Mouse (Mus musculus) embryonic fibroblast, embryonic 13.5 days (primary cell): ENCODE measurements around the gene Macrod2. TPM values are rescaled to one million over a fixed set of nuclear protein-coding genes. Genes with fewer than 3 reads are reported as not detected.

ENCODE experiments used
- H3K27ac ChIP-seq: 2 replicates; pipeline ENCODE4 v1.5.1; 2012; ENCODE audit warnings: low read length, control low read depth, inconsistent platforms; ENCODE audit not compliant: insufficient read depth
- H3K4me1 ChIP-seq: 2 replicates; pipeline ENCODE4 v1.6.1; 2011; ENCODE audit warnings: low read length; ENCODE audit not compliant: control insufficient read depth, insufficient read depth
- H3K4me3 ChIP-seq: 2 replicates; pipeline ENCODE4 v1.5.1; 2011; ENCODE audit warnings: mild to moderate bottlenecking, control low read depth, low read length; ENCODE audit not compliant: insufficient read depth
- CTCF ChIP-seq: IDR thresholded peaks from 2 replicates; pipeline ENCODE4 v1.5.1; 2011; ENCODE audit warnings: mild to moderate bottlenecking, control low read depth, low read length, moderate library complexity, borderline replicate concordance; ENCODE audit not compliant: insufficient read depth
- POLR2A ChIP-seq: IDR thresholded peaks from 2 replicates; pipeline ENCODE4 v1.6.1; 2011; ENCODE audit warnings: low read depth, mild to moderate bottlenecking, control low read depth, low read length, moderate library complexity
- polyA plus RNA-seq: library from polyadenylated mRNA; stranded (reverse); fragments of >200 nt; gene quantifications from 2 replicates; pipeline ENCODE4 v1.2.4, GENCODE M21; 2011; ENCODE audit warnings: low read depth; ENCODE audit not compliant: missing spikeins, insufficient read length

The Macrod2 gene
- polyA plus RNA-seq, 1 experiment, result 8.6 TPM

DNA sequence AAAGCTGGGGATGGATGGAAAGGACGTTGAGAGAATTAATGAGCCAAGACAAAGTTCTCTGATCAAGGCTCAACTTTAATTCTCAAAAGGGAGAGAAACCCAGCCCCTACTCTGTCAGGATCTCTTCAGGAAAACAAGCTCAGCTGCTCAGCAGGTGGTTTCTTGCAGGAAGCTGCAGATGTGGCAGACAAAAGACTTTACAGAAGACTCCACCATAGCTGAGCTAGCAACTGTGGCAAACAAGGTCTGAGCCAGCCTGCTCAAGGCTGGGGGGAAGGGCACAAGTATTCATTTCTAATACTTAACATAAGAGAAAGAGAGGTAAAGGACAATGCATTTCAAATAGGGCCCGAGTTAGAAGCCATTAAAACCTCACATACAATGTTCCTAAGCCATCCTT is 1013.7 kb downstream of the Macrod2 start:
- H3K4me1 ChIP-seq, result no peaks in the 10 kb centered on the region
- no peak overlapping the region for H3K27ac ChIP-seq
- TF ChIP-seq POLR2A (no peak), CTCF (no peak)
- H3K4me3 ChIP-seq, result no peak overlapping the region

DNA sequence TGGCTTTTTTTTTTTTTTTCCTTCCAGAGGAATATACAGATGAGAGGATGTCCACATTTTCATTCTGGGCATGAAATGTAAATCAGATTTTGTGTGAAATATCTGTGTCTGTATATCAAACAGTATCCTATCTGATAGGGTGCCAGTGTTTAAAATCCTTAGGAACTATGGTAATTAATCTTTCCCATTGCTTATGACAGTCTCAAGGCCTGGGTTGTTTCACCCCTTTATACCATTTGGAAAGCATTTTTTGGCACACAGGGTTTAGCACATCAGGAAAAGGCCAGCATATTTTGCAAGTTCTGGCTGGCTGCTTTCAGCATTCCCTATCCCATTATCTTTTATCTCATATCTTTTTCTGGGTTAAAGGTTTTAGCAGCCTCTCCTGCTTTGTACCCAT is 1021.3 kb downstream of the Macrod2 start:
- Histone ChIP-seq H3K4me1 (no peaks in the 10 kb centered on the region), H3K27ac (no peak overlapping the region), H3K4me3 (no peak overlapping the region)
- no peak for TF ChIP-seq POLR2A
- TF ChIP-seq CTCF, result no peak

DNA sequence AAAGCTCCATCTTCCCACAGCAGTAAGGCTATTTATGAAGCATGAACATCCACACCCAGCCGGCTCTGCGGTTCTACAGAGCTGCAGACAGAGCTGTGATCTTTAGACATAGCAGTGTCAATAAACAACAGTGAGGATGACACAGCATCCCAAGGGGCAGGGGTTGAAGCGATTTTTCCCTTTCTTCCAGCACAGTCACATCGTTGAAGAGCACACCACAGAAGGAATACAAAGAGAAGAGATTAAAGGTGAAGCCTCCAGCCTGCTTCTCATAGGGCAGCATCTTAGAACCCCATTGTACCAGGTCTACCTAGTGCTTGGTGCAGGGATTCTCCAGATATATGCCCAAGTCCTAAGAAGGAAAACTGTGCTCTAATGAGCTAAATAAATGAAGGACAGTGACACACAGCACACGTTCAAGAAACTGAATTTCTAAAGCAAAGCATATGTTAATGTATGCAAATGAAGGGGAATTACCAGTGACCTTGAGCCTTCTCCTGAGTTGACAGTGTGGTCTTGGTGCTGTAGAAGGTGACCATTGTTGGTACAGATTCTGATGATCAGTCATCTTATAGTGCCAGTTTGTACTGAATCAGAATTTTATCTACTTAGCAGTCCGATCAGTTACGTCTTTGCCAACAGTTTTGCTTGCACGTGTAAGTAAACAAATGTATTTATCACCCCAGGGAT is 1021.9 kb downstream of the Macrod2 start:
- Histone ChIP-seq H3K4me3 (no peak overlapping the region), H3K4me1 (no peaks in the 10 kb centered on the region), H3K27ac (no peak overlapping the region)
- no peak for TF ChIP-seq POLR2A
- TF ChIP-seq CTCF, result no peak

DNA sequence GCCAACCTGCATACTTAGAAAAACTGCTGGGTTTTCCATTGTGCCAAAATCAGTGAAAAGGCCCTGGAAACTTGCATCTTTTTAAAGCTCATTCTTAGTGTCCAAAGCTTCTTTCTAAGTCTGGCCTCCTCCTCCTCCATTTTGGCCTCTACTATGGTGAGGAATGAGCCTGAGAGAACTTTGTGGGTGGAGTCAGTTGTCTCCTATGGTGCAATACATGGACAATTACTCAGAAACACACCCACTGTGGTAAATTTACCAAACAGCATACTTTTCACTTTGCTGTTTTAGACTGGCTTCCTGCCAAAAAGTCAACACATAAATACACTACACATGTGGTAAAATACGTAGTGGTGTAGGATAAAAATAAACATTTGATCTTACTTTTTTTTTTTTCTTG is 1024.7 kb downstream of the Macrod2 start:
- no peak overlapping the region for H3K4me3 ChIP-seq
- no peak for TF ChIP-seq POLR2A
- no peak for TF ChIP-seq CTCF
- no peak overlapping the region for H3K27ac ChIP-seq

DNA sequence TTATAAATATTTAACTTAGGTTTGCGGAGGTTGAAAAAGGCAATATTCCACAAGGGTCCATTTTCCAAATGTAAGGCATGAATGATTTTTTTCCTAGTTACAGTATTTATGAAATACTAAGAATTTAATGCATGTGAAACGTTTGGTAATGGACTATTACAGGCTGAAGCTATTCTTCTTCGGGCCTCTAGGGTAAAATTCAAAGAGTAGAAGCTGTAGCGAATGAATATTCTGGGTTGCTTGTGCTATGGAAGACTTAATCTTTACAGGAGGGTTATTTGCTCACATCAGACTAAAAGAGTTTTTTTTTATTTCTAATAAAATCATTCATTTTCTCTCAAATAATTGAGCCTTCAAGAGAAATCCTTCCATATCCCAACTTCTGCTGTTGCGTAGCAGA is 1039.0 kb downstream of the Macrod2 start:
- H3K4me1 ChIP-seq, result no peaks in the 10 kb centered on the region
- no peak for TF ChIP-seq CTCF
- TF ChIP-seq POLR2A, result no peak
- no peak overlapping the region for H3K27ac ChIP-seq
- no peak overlapping the region for H3K4me3 ChIP-seq

More for the DNA sequence above, 1024.7 kb downstream of the Macrod2 start:
- H3K4me1 ChIP-seq, result no peaks in the 10 kb centered on the region

DNA sequence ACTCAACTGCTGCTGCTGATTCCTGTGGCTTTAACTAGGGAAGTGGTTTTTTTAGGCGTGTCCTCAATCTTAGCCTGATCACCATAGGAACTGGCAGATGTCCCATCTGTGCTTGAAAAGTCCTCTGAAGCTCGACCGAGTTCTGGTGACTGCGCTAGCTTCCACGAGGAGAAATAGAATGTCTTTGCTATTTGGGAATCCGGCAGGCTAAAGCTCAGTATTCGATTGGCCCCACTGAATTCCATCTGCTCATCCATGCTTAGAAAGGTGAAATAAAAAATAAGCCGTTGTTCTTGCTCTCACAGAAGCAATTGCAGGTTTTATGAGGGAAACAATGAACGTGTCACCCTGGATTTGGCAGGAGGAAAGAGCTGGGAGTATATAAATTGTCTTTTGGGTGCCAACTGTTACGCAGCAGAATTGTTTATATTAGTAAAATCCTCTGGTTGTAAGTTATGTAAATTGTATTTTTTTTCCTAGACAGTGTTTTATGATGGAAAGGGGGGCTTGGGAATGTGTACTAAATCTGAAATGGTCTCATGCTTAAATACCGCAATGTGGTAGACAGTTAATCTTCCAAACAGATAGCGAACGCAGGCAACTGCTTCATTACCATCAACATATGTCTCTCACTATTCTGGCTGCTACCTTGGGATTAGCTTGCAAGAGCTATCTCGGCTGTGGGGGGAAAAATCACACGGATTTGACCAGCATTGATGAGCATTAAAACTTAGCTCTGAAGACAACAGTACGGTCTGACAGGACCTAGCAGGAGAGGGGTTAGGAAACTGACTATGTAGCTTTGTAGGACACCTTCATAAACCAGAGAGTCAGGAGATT is 1039.8 kb downstream of the Macrod2 start:
- Histone ChIP-seq H3K4me1 (no peaks in the 10 kb centered on the region), H3K27ac (no peak overlapping the region), H3K4me3 (no peak overlapping the region)
- no peak for TF ChIP-seq POLR2A
- TF ChIP-seq CTCF, result no peak

DNA sequence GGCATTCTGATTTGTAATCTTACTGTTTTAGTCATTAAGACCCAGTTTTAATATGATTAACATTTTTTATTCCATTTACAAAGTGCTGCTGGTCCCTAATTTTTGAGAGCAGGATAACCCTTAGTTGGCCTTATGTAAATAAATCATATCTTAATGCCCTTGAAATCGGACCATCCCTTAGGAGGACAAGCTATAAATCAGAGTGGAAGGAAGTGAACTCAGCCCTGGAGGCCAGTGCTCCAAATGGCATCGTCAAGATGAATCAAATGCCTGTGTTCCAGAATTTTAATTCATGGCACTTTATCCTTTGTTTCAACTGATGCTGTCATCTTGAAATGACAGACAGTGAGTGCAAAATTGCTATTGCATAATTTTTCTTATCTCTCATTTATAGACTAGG is 1046.8 kb downstream of the Macrod2 start:
- TF ChIP-seq POLR2A, result no peak
- TF ChIP-seq CTCF, result no peak

DNA sequence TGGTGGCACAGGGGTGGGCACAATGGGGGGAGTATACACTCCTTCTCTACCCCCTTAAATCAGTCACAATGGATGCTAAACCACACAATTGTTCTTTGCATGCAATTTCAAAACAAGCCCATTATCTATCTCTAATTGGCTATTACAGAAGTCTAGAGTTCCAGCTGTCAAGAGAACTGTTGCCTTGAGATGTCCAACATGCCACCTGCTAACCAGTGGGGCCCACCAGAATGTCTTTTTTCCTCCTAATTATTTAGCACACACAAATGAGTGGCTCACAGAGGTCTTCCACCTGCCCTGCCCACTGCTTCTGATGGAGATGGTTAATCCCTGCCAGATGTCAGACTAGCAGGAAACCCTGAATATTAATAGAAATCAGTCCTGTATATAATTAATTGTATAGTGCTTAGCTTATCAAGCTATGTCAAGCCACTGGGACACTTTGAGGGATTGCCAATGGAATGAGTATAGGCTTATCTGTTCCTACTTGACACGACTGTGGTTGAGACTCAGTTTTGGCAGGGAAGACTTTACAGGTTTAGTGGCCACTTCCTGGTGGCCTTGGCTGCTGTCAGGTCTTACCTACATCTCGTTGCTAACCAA is 1054.1 kb downstream of the Macrod2 start:
- no peak overlapping the region for H3K27ac ChIP-seq
- peaks cover 3% of the 10 kb centered on the region; the same call in 1 of the 2 replicates for H3K4me1 ChIP-seq
- no peak overlapping the region for H3K4me3 ChIP-seq
- TF ChIP-seq CTCF (no peak), POLR2A (no peak)

More for the DNA sequence above, 1046.8 kb downstream of the Macrod2 start:
- Histone ChIP-seq H3K27ac (no peak overlapping the region), H3K4me3 (no peak overlapping the region), H3K4me1 (peaks cover 5% of the 10 kb centered on the region; the same call in 1 of the 2 replicates)

DNA sequence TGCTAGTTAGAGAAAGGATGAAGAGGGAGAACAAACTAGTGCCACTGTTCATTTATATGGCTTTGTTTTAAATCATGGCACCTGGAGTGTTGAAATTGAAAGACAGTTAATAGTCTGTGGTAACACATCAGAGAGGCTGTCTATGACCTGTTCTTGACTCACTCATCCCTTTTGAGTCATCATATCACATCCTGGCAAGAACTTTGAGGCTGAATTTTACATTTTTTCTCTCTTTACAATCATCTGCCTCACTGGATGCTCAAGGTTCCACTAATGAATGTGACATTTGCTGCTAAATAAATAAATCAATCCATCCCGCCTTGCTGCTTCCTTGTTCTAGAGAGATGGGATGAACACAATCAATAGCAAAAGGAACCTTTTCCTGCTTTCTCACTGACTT is 1068.8 kb downstream of the Macrod2 start:
- no peak overlapping the region for H3K27ac ChIP-seq
- TF ChIP-seq CTCF (no peak), POLR2A (no peak)
- H3K4me3 ChIP-seq, result no peak overlapping the region
- H3K4me1 ChIP-seq, result peaks cover 2% of the 10 kb centered on the region; the same call in 1 of the 2 replicates

DNA sequence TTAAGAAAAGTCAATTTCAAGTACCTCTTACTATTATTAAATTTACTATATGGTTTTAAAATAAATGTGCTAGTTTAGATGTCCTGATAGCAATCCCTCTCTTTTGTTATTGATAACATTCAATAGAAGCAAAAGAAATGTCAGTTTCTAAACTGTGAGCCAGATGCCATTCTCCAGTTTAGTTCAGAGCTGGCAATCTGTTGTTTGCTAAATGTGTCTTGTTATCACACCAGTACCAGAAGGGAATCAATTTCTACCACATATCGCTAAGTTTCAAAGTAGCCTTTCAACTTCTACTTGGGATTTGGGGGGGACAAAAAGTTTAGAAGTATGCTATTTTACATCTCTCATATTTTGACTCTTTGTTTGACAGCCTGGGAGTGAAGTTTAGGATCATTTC is 1077.7 kb downstream of the Macrod2 start:
- TF ChIP-seq CTCF (no peak), POLR2A (no peak)
- Histone ChIP-seq H3K4me1 (no peaks in the 10 kb centered on the region), H3K4me3 (no peak overlapping the region), H3K27ac (no peak overlapping the region)

DNA sequence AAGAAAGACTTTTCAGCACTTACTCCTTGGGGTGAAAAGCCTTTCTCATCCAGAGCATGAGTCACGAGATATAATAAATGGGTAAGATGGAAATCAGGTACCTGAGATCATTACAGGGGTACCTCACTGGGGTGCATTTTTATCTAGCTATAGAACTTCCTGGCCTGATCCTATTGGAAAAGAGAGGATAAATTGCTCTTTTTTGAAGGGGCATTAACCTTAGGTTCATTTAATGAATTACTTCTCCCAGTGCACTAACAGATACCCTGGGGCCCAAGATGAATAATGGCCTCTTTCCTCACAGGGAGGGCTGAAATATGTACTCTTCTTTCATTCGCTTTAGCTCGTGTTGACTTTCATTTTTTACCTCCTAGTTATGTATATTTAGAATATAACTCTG is 1082.5 kb downstream of the Macrod2 start:
- Histone ChIP-seq H3K4me3 (no peak overlapping the region), H3K27ac (no peak overlapping the region), H3K4me1 (no peaks in the 10 kb centered on the region)
- TF ChIP-seq CTCF (no peak), POLR2A (no peak)
